Mouse (Mus musculus): ENCODE measurements at regions not wholly inside any gene's neighbourhood (a gene's known extent, or its start where the extent isn't known, plus 50 kb on each side); places are given as distances from the start of the nearest gene placed in this dataset.
"Not testable (repeated sequence)": the region's sequence is repeated elsewhere in the genome, so short reads cannot be mapped to it uniquely, and the experiment has no call there.

- DNase-seq (ENCODE audit: low spot score), result no peak
These were observed 257.1 kb upstream of the Pik3r1 start for GRCm38 (mm10) chr13:102025138-102025537.

GRCm38 (mm10) chr13:102025547-102025946, 257.5 kb upstream of the Pik3r1 start:
- not testable (repeated sequence) for DNase-seq (ENCODE audit: low spot score)

- DNase-seq (ENCODE audit: low spot score), result no peak
These were observed 263.4 kb upstream of the Pik3r1 start for GRCm38 (mm10) chr13:102031416-102031815.

GRCm38 (mm10) chr13:102034484-102034883, 266.5 kb upstream of the Pik3r1 start:
- DNase-seq (ENCODE audit: low spot score), result peak; percentile 12

GRCm38 (mm10) chr13:102036001-102036400, 268.0 kb upstream of the Pik3r1 start:
- DNase-seq (ENCODE audit: low spot score), result no peak

GRCm38 (mm10) chr13:102036819-102037624, 269.0 kb upstream of the Pik3r1 start:
- no peak for DNase-seq (ENCODE audit: low spot score)

- no peak for DNase-seq (ENCODE audit: low spot score)
These were observed 292.2 kb upstream of the Pik3r1 start for GRCm38 (mm10) chr13:102060213-102060612.

GRCm38 (mm10) chr13:102064590-102065273, 296.7 kb upstream of the Pik3r1 start:
- DNase-seq (ENCODE audit: low spot score), result no peak

GRCm38 (mm10) chr13:102065274-102065640, 297.2 kb upstream of the Pik3r1 start:
- no peak for DNase-seq (ENCODE audit: low spot score)

GRCm38 (mm10) chr13:102065796-102066195, 297.8 kb upstream of the Pik3r1 start:
- no peak for DNase-seq (ENCODE audit: low spot score)

- DNase-seq (ENCODE audit: low spot score), result no peak
These were observed 302.7 kb upstream of the Pik3r1 start for GRCm38 (mm10) chr13:102070740-102071139.

GRCm38 (mm10) chr13:102072366-102072765, 304.3 kb upstream of the Pik3r1 start:
- no peak for DNase-seq (ENCODE audit: low spot score)

- no peak for DNase-seq (ENCODE audit: low spot score)
These were observed 319.7 kb upstream of the Pik3r1 start for GRCm38 (mm10) chr13:102087766-102088165.

GRCm38 (mm10) chr13:102089551-102089950, 321.5 kb upstream of the Pik3r1 start:
- DNase-seq (ENCODE audit: low spot score), result no peak

- no peak for DNase-seq (ENCODE audit: low spot score)
These were observed 326.2 kb upstream of the Pik3r1 start for GRCm38 (mm10) chr13:102094193-102094592.

- no peak for DNase-seq (ENCODE audit: low spot score)
These were observed 335.1 kb upstream of the Pik3r1 start for GRCm38 (mm10) chr13:102103161-102103560.

- no peak for DNase-seq (ENCODE audit: low spot score)
These were observed 338.2 kb upstream of the Pik3r1 start for GRCm38 (mm10) chr13:102106188-102106587.

- no peak for DNase-seq (ENCODE audit: low spot score)
These were observed 340.2 kb upstream of the Pik3r1 start for GRCm38 (mm10) chr13:102108204-102108603.

- DNase-seq (ENCODE audit: low spot score), result no peak
These were observed 340.9 kb upstream of the Pik3r1 start for GRCm38 (mm10) chr13:102108916-102109315.

GRCm38 (mm10) chr13:102113941-102114340, 345.9 kb upstream of the Pik3r1 start:
- peak; percentile 6 for DNase-seq (ENCODE audit: low spot score)

GRCm38 (mm10) chr13:102122341-102122740, 354.3 kb upstream of the Pik3r1 start:
- no peak for DNase-seq (ENCODE audit: low spot score)

GRCm38 (mm10) chr13:102127933-102128430, 360.0 kb upstream of the Pik3r1 start:
- DNase-seq (ENCODE audit: low spot score), result no peak

- DNase-seq (ENCODE audit: low spot score), result no peak
These were observed 363.4 kb upstream of the Pik3r1 start for GRCm38 (mm10) chr13:102131459-102131858.
